Mouse (Mus musculus) cerebral cortex, adult 2 months (tissue): Measurements from ENCODE around the gene Rab11fip3.

Experiments used
- WGBS: fragments of 180-500 bp; shearing (Covaris S2); methylation state at CpG from one replicate; pipeline ENCODE4 v1.1.7; 2018; 5-methylcytosine and 5-hydroxymethylcytosine counted together

Gene Rab11fip3

GRCm38 (mm10) chr17:26068831-26069739, at the start of gene Rab11fip3:
Rab11fip3 (minus strand) TSS chr17:26069555.
- WGBS, result under 1% methylated on average over 94 of the region's 94 CpGs

GRCm38 (mm10) chr17:26116503-26117258, 47.3 kb upstream of the Rab11fip3 start:
- 92% methylated on average over 17 of the region's 17 CpGs for WGBS

GRCm38 (mm10) chr17:26115956-26116487, 46.7 kb upstream of the Rab11fip3 start:
- WGBS, result 63% methylated on average over 3 of the region's 3 CpGs

GRCm38 (mm10) chr17:26115205-26115898, 46.0 kb upstream of the Rab11fip3 start:
- WGBS, result 90% methylated on average over 7 of the region's 7 CpGs

GRCm38 (mm10) chr17:26114461-26114860, 45.1 kb upstream of the Rab11fip3 start:
- 70% methylated on average over 7 of the region's 7 CpGs for WGBS

- WGBS, result 13% methylated on average over 8 of the region's 8 CpGs
Observed at GRCm38 (mm10) chr17:26114061-26114460, 44.7 kb upstream of the Rab11fip3 start.

GRCm38 (mm10) chr17:26113181-26113948, 44.0 kb upstream of the Rab11fip3 start, which contains the start of gene Tmem8:
Tmem8 (plus strand) TSS chr17:26113299.
- under 1% methylated on average over 69 of the region's 75 CpGs for WGBS

- WGBS, result 19% methylated on average over 14 of the region's 14 CpGs
Observed at GRCm38 (mm10) chr17:26112751-26113150, 43.4 kb upstream of the Rab11fip3 start.

GRCm38 (mm10) chr17:26111722-26112121, 42.4 kb upstream of the Rab11fip3 start:
- 53% methylated on average over 4 of the region's 4 CpGs for WGBS

GRCm38 (mm10) chr17:26111024-26111423, 41.7 kb upstream of the Rab11fip3 start:
- WGBS, result 70% methylated on average over 4 of the region's 4 CpGs

- WGBS, result 57% methylated on average over 4 of the region's 4 CpGs
Observed at GRCm38 (mm10) chr17:26110156-26110555, 40.8 kb upstream of the Rab11fip3 start.

GRCm38 (mm10) chr17:26105619-26106018, 36.3 kb upstream of the Rab11fip3 start:
- 73% methylated on average over 4 of the region's 4 CpGs for WGBS

- WGBS, result 71% methylated on average over 4 of the region's 4 CpGs
Observed at GRCm38 (mm10) chr17:26101478-26101877, 32.1 kb upstream of the Rab11fip3 start.

GRCm38 (mm10) chr17:26100166-26100565, 30.8 kb upstream of the Rab11fip3 start:
- WGBS, result 66% methylated on average over 2 of the region's 2 CpGs

- 68% methylated on average over 3 of the region's 3 CpGs for WGBS
Observed at GRCm38 (mm10) chr17:26099316-26099715, 30.0 kb upstream of the Rab11fip3 start.

- WGBS, result 91% methylated on average over 7 of the region's 7 CpGs
Observed at GRCm38 (mm10) chr17:26098461-26098860, 29.1 kb upstream of the Rab11fip3 start.

- 2% methylated on average over 47 of the region's 47 CpGs for WGBS
Observed at GRCm38 (mm10) chr17:26095121-26095740, 25.9 kb upstream of the Rab11fip3 start, which contains the start of gene Nme4. Nme4 (minus strand) TSS chr17:26095602.

- 59% methylated on average over 9 of the region's 9 CpGs for WGBS
Observed at GRCm38 (mm10) chr17:26094531-26095110, 25.3 kb upstream of the Rab11fip3 start.

GRCm38 (mm10) chr17:26089905-26090632, 20.7 kb upstream of the Rab11fip3 start, which contains the start of gene Decr2:
Decr2 (minus strand) TSS chr17:26090337.
- WGBS, result 2% methylated on average over 32 of the region's 32 CpGs
